Mouse (Mus musculus): ENCODE results near the gene Ccp110. TPM values are rescaled to one million over a fixed set of nuclear protein-coding genes. Genes with fewer than 3 reads are reported as not detected.

Gene Ccp110
- polyA plus RNA-seq, 1 experiment, result 56.4 TPM

GRCm38 (mm10) chr7:118759372-118759771, 47.0 kb downstream of the Ccp110 start:
- Histone ChIP-seq H3K4me3 (ENCODE audit: insufficient read depth, low read length) (no peak overlapping the region), H3K27ac (ENCODE audit: insufficient read depth, low read length) (no peak overlapping the region), H3K4me1 (ENCODE audit: control insufficient read depth, insufficient read depth, low read length) (no peaks in the 10 kb centered on the region)
- TF ChIP-seq CTCF (IDR thresholded peaks at IDR 0.05; ENCODE audit: extremely low read depth, insufficient read depth, low read length) (no peak), POLR2A (IDR thresholded peaks at IDR 0.05; ENCODE audit: extremely low read depth, insufficient read depth, low read length) (no peak)

DNA sequence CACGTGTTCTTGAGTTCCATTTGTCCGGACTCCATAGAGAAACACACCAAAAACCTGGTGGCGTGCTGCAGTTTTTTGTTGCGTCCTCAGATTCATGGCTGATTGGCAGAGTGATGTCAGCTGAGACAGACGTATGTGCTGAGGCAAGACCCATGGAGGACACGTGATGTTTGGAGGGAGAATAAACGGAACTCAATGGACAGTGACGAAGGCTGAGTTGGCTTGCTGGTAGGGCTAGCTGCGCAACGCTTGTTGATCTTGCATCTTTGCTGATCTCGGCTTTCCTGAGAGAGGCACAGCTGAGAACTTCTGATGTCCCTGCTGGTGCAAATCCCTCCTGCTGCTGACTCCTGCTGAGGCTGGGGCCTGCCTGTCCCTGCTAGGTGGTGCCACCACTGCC, 51.6 kb downstream of the Ccp110 start:
- H3K27ac ChIP-seq (ENCODE audit: insufficient read depth, low read length), result no peak overlapping the region
- no peaks in the 10 kb centered on the region for H3K4me1 ChIP-seq (ENCODE audit: control insufficient read depth, insufficient read depth, low read length)
- TF ChIP-seq CTCF (IDR thresholded peaks at IDR 0.05; ENCODE audit: extremely low read depth, insufficient read depth, low read length) (no peak), POLR2A (IDR thresholded peaks at IDR 0.05; ENCODE audit: extremely low read depth, insufficient read depth, low read length) (no peak)
- H3K4me3 ChIP-seq (ENCODE audit: insufficient read depth, low read length), result no peak overlapping the region

- no peak for TF ChIP-seq CTCF (IDR thresholded peaks at IDR 0.05; ENCODE audit: extremely low read depth, insufficient read depth, low read length)
- TF ChIP-seq POLR2A (IDR thresholded peaks at IDR 0.05; ENCODE audit: extremely low read depth, insufficient read depth, low read length), result no peak
- Histone ChIP-seq H3K4me1 (ENCODE audit: control insufficient read depth, insufficient read depth, low read length) (no peaks in the 10 kb centered on the region), H3K4me3 (ENCODE audit: insufficient read depth, low read length) (no peak overlapping the region), H3K27ac (ENCODE audit: insufficient read depth, low read length) (no peak overlapping the region)
Observed at GRCm38 (mm10) chr7:118764725-118765124, 52.4 kb downstream of the Ccp110 start.

DNA sequence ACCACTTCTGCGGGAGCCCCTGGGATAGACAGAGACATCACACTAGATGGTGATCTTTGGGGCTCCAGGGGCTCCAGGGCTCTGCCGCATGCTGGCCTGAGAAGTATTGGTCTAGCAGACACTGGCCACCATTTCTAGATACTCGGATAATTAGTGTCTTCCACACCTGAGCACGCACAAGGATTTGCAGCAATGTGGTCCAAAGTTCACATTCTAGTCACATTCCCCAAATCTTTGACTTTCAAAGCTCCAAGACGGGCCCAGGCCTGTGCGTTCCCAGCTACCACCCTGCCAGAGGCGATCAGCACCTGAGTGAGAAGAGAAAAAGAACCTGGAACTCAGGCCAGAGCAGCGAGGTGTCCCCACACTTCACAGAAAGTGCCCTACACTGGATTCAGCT, 53.3 kb downstream of the Ccp110 start:
- Histone ChIP-seq H3K4me3 (ENCODE audit: insufficient read depth, low read length) (no peak overlapping the region), H3K4me1 (ENCODE audit: control insufficient read depth, insufficient read depth, low read length) (no peaks in the 10 kb centered on the region), H3K27ac (ENCODE audit: insufficient read depth, low read length) (no peak overlapping the region)
- TF ChIP-seq POLR2A (IDR thresholded peaks at IDR 0.05; ENCODE audit: extremely low read depth, insufficient read depth, low read length) (no peak), CTCF (IDR thresholded peaks at IDR 0.05; ENCODE audit: extremely low read depth, insufficient read depth, low read length) (no peak)

DNA sequence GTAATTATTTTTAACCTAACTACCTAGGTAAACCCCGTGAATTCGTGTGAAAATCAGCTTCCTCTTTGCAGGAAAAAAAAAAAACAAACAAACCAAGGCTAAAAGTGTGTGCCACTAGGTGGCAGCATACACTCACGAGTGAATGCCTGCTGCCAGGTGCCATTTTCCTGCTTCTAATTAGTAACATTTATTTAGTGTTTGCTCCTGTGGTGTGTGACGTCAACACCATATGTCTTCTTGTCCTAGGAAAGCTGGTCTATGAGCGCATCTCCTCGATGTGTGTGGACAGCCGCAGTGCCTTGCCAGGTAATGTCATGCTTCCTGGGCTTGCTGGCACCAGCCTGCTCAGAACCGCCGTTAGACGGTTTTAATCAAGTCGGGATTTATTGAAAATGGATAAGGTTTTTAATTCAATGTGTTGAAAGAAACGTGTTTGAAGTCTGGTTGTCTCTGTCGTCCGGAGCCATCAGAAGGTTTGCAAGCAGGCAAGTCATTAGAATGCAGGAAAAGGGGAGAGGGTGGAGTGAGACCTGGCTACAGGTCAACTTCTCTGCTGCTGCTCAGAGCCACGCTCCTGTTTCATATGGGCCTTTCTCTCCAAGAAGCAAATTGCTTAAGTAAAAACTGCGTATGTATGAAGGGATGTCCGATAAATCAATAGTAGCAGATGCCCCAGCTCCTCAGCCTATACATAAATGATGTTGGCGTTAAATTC, 53.9 kb downstream of the Ccp110 start:
- TF ChIP-seq CTCF (IDR thresholded peaks at IDR 0.05; ENCODE audit: extremely low read depth, insufficient read depth, low read length), result peak; percentile 88
- no peak for TF ChIP-seq POLR2A (IDR thresholded peaks at IDR 0.05; ENCODE audit: extremely low read depth, insufficient read depth, low read length)
- H3K4me1 ChIP-seq (ENCODE audit: control insufficient read depth, insufficient read depth, low read length), result no peaks in the 10 kb centered on the region
- no peak overlapping the region for H3K27ac ChIP-seq (ENCODE audit: insufficient read depth, low read length)
- H3K4me3 ChIP-seq (ENCODE audit: insufficient read depth, low read length), result no peak overlapping the region; the same call in 1 of the 2 replicates

DNA sequence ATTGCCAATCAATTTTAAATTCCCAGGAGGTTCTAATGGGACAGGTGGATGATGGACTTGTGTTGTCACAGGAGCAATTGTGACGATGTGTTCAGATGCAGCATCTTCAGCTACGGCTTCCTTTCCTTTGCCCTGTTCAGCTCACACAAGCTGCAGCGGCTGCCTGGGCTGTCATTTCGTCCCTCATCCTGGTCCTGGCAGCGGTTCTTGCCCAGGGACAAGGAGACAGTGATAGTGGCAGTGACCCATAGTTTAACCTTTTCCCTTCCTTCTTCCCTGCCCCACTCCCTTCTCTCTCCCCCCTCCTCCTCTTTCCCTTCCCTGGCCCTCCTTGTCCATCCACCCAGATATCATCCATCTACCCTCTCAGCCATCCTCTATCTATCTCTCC, 54.5 kb downstream of the Ccp110 start:
- TF ChIP-seq CTCF (IDR thresholded peaks at IDR 0.05; ENCODE audit: extremely low read depth, insufficient read depth, low read length) (no peak), POLR2A (IDR thresholded peaks at IDR 0.05; ENCODE audit: extremely low read depth, insufficient read depth, low read length) (no peak)
- Histone ChIP-seq H3K4me1 (ENCODE audit: control insufficient read depth, insufficient read depth, low read length) (no peaks in the 10 kb centered on the region), H3K4me3 (ENCODE audit: insufficient read depth, low read length) (no peak overlapping the region), H3K27ac (ENCODE audit: insufficient read depth, low read length) (no peak overlapping the region)

DNA sequence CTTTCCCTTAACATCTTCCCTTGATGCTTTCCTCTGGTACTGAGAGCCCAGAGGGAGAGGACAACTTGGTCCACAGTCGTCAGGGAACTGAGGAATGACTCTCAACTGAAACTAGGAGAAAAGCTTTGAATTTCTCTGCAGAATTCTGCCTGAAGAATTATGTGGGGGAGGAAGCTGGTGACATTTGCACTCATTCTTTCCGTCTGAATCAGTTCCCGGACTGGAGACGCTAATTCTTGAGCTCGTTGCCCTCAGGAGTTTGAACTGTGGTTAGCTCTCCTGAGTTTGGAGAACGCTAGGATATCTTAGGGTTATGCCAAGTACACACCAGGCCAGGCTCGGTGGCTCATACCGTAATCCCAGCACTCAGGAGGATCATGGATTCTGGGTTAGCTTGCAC, 56.9 kb downstream of the Ccp110 start:
- Histone ChIP-seq H3K4me3 (ENCODE audit: insufficient read depth, low read length) (no peak overlapping the region), H3K4me1 (ENCODE audit: control insufficient read depth, insufficient read depth, low read length) (no peaks in the 10 kb centered on the region), H3K27ac (ENCODE audit: insufficient read depth, low read length) (no peak overlapping the region)
- no peak for TF ChIP-seq POLR2A (IDR thresholded peaks at IDR 0.05; ENCODE audit: extremely low read depth, insufficient read depth, low read length)
- no peak for TF ChIP-seq CTCF (IDR thresholded peaks at IDR 0.05; ENCODE audit: extremely low read depth, insufficient read depth, low read length)

DNA sequence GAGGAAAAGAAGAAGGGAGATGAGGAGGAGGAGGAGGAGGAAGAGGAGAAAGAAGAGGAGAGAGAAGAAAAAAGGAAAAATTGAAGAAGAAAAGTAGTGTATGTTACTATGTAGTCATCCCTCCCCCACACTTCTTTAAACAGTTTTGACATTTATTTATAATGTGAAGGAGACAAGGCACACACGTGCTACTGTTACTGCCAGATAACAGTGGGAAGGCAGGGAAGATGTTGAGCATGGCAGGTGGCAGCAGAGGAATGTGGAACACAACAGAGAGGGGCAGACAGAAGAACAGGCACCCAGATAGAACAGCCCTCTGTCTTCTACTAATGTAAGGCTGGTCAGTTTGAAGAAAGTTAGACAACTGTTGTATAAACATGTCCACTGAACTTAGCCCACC, 57.3 kb downstream of the Ccp110 start:
- no peak overlapping the region for H3K4me3 ChIP-seq (ENCODE audit: insufficient read depth, low read length)
- TF ChIP-seq CTCF (IDR thresholded peaks at IDR 0.05; ENCODE audit: extremely low read depth, insufficient read depth, low read length), result no peak
- no peak for TF ChIP-seq POLR2A (IDR thresholded peaks at IDR 0.05; ENCODE audit: extremely low read depth, insufficient read depth, low read length)
- no peak overlapping the region for H3K27ac ChIP-seq (ENCODE audit: insufficient read depth, low read length)
- H3K4me1 ChIP-seq (ENCODE audit: control insufficient read depth, insufficient read depth, low read length), result no peaks in the 10 kb centered on the region

GRCm38 (mm10) chr7:118773027-118773426, 60.7 kb downstream of the Ccp110 start:
- Histone ChIP-seq H3K4me3 (ENCODE audit: insufficient read depth, low read length) (no peak overlapping the region), H3K4me1 (ENCODE audit: control insufficient read depth, insufficient read depth, low read length) (0 out of 2 replicates have a peak, but pooled peaks cover 2% of the 10 kb centered on the region), H3K27ac (ENCODE audit: insufficient read depth, low read length) (no peak overlapping the region)
- TF ChIP-seq POLR2A (IDR thresholded peaks at IDR 0.05; ENCODE audit: extremely low read depth, insufficient read depth, low read length), result no peak
- no peak for TF ChIP-seq CTCF (IDR thresholded peaks at IDR 0.05; ENCODE audit: extremely low read depth, insufficient read depth, low read length)

DNA sequence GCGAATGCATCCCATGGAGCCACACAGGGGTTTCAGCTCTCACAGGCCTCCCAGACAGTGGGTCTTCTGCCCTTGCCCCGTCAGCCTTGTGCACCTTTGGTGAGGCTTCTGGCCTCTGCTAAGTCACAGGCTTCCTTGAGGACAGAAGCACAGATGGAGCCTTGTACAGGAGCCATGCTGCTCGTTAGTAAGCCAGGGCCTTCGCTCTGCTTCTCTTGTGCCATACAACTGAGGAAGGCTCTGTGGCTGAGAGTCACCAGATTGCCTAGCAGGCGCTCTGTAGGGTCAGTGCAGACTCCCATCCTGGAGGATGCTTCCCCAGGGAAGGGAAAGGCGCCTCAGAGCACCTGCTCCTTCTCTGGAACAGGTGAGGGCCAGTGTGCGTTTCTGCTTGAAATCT, 63.6 kb downstream of the Ccp110 start:
- Histone ChIP-seq H3K4me1 (ENCODE audit: control insufficient read depth, insufficient read depth, low read length) (0 out of 2 replicates have a peak, but pooled peaks cover 2% of the 10 kb centered on the region), H3K4me3 (ENCODE audit: insufficient read depth, low read length) (no peak overlapping the region), H3K27ac (ENCODE audit: insufficient read depth, low read length) (no peak overlapping the region)
- TF ChIP-seq CTCF (IDR thresholded peaks at IDR 0.05; ENCODE audit: extremely low read depth, insufficient read depth, low read length), result no peak
- no peak for TF ChIP-seq POLR2A (IDR thresholded peaks at IDR 0.05; ENCODE audit: extremely low read depth, insufficient read depth, low read length)

Measured in cortical plate, adult 2 months (tissue).